Mouse (Mus musculus) splenic B cell, adult 2 months (primary cell): ENCODE data around the gene Meltf.

Experiments used
- DNase-seq: peaks from one replicate; pipeline ENCODE4 v3.0.0-alpha.2; 2011; ENCODE audit warnings: low read depth, low spot score
- H3K27me3 ChIP-seq: 2 replicates; pipeline ENCODE4 v1.6.1; 2012; ENCODE audit warnings: mild to moderate bottlenecking, low read length, moderate library complexity, mixed read lengths; ENCODE audit not compliant: control insufficient read depth, poor library complexity, insufficient read depth, severe bottlenecking
- H3K36me3 ChIP-seq: 2 replicates; pipeline ENCODE4 v1.6.1; 2012; ENCODE audit warnings: mild to moderate bottlenecking, low read length, moderate library complexity, mixed read lengths; ENCODE audit not compliant: control insufficient read depth, poor library complexity, insufficient read depth, severe bottlenecking

Meltf gene

DNA sequence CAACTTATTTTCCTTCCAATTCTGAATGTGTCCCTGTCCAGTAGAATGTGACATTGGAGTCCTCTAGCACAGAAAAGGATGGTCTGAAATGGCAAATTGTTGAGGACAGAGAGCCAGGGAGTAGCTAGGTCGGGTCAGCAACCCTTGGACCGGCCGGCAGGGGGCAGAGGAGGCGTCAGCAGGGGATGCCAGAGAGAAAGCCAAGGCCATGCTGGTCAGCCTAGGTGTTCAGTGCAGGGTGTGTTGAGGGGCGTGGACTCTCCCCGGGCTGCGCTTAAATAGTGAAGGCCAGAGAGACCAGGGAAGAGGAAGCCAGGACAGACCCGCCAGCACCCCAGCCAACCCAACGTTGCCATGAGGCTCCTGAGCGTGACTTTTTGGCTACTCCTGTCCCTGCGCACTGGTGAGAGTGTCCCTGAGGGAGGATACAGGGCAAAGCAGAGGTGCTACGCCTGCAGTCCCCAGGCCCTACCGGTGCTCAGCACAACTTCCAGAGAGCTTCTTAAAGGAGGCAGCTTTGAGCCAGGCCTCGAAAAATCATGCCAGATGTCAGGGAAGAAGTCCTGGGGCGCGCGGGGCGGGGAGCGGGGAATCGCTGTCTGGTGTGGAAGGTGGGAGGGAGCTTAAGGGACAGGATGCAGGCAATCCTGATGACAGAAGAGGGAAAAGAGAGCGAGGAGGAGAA, at the start of gene Meltf:
TSS of gene Meltf (plus strand) at position 238 of the 685 bp plus-strand sequence.
- Histone ChIP-seq H3K27me3 (no peaks in the 10 kb centered on the region), H3K36me3 (no peaks in the 10 kb centered on the region)
- DNase-seq, result peak; percentile 61

DNA sequence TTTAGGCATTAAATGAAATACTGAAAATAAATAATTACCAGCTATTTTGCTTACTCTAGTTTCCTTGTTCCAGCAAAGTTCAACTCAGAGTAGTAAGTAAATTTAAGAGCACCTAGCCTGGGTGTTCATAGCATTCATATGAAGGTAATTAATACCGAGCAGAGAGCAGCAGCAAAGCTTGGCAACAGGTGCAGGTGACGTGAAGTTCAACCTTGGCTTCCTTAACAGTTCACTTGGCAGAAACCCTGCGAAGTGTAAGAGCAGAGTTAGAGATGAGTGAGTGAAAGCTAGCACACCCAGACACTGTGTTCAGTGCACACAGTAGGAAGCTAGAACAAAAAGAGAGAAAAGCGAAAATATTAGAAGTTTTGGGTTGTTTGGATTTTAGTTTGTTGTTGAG, 47.9 kb upstream of the Meltf start:
- Histone ChIP-seq H3K27me3 (no peaks in the 10 kb centered on the region), H3K36me3 (no peaks in the 10 kb centered on the region)
- no peak for DNase-seq

- no peak for DNase-seq
- Histone ChIP-seq H3K36me3 (no peaks in the 10 kb centered on the region), H3K27me3 (no peaks in the 10 kb centered on the region)
Measured at GRCm38 (mm10) chr16:31832630-31833422, 45.8 kb upstream of the Meltf start.

- Histone ChIP-seq H3K27me3 (no peaks in the 10 kb centered on the region), H3K36me3 (no peaks in the 10 kb centered on the region)
- DNase-seq, result no peak
Measured at GRCm38 (mm10) chr16:31834011-31834584, 44.5 kb upstream of the Meltf start.

- H3K36me3 ChIP-seq, result no peaks in the 10 kb centered on the region
- DNase-seq, result no peak
- H3K27me3 ChIP-seq, result no peaks in the 10 kb centered on the region
Measured at GRCm38 (mm10) chr16:31834662-31835318, 43.8 kb upstream of the Meltf start.

DNA sequence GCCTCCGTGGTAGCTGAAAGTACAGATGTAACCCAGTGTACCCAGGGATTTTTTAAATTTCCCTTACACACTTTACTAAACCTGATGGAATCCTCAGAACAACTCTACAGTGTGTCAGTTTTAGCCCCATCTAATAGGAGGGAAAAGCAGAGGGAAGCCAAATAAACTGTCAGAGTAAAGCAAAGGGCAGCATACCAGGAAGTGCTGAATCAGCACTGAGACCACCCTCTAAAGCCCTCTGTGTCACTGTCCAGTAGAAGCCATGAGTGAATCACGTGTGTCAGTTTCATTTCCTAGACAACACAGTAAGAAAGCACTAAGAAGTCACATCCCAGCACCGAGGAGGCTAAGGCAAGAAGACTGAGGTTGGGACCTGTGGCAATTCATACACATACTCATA, 41.2 kb upstream of the Meltf start:
- no peaks in the 10 kb centered on the region for H3K27me3 ChIP-seq
- no peak for DNase-seq
- no peaks in the 10 kb centered on the region for H3K36me3 ChIP-seq

DNA sequence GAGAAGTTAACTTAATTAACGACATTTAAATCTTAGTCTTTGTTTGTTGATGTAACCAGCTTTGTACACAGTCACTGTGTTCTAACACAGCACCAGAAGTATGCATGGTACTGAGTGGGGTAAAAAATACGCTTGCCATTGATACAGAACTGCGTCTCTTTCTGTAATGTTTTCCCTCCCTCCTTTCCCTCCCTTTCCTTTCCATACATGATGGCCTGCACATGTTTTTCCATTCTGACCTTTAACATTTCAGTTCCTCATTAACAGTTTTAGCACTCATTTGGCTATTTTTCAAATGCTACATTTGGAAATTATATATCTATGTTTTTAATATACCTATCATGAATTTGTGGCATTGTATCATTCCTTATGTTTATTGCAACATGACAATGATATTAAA, 34.4 kb upstream of the Meltf start:
- no peaks in the 10 kb centered on the region; the same call in 1 of the 2 replicates for H3K27me3 ChIP-seq
- 0 out of 2 replicates have a peak, but pooled peaks cover 3% of the 10 kb centered on the region for H3K36me3 ChIP-seq
- no peak for DNase-seq

- Histone ChIP-seq H3K36me3 (0 out of 2 replicates have a peak, but pooled peaks cover 3% of the 10 kb centered on the region), H3K27me3 (no peaks in the 10 kb centered on the region; the same call in 1 of the 2 replicates)
- no peak for DNase-seq
Measured at GRCm38 (mm10) chr16:31846763-31847162, 31.8 kb upstream of the Meltf start.

GRCm38 (mm10) chr16:31863920-31864319, 14.7 kb upstream of the Meltf start:
- Histone ChIP-seq H3K27me3 (no peaks in the 10 kb centered on the region), H3K36me3 (peaks cover 8% of the 10 kb centered on the region)
- DNase-seq, result no peak

GRCm38 (mm10) chr16:31865242-31865641, 13.4 kb upstream of the Meltf start:
- Histone ChIP-seq H3K27me3 (no peaks in the 10 kb centered on the region), H3K36me3 (peaks cover 8% of the 10 kb centered on the region)
- no peak for DNase-seq

DNA sequence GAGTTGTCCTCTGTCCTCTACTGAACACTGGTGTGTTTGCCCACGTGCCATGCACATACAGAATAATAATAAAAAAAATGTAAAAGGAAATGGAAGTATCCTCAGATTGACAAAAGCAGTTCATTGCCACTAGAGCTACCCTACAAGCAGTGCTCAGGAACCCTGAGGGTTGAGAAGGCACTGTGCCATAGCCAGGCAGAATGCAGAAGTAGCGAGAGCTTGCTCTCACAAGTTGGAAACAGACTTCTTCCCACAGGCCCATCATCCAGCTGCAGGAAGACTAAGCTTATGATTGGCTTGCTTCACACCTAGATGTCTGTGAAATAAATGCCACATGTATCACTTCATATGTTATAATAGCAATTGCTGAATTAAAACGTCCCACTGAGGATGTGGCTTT, 11.7 kb upstream of the Meltf start:
- Histone ChIP-seq H3K36me3 (peaks cover 10% of the 10 kb centered on the region), H3K27me3 (no peaks in the 10 kb centered on the region)
- no peak for DNase-seq

DNA sequence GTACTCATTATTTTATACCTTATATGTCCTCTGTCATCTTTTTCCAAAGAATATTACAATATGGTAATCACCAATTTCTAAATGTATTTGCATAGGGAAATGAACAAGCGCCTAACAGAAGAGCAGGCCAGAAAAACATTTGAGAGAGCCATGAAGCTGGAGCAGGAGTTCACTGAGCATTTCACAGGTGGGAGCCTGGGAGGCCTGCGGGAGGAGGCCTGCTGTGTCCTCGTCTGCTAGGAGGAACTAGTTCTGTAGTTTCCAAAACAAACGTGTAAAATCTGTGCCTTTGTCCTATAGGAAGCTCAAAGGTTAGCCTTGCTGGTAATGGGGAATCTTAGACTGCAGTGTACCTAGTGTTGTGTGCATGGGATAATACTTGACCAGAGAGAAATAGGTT, 10.9 kb upstream of the Meltf start:
- Histone ChIP-seq H3K27me3 (no peaks in the 10 kb centered on the region), H3K36me3 (peaks cover 12% of the 10 kb centered on the region)
- no peak for DNase-seq

GRCm38 (mm10) chr16:31873721-31874120, 4.9 kb upstream of the Meltf start:
- 0 out of 2 replicates have a peak, but pooled peaks cover 4% of the 10 kb centered on the region for H3K36me3 ChIP-seq
- H3K27me3 ChIP-seq, result no peaks in the 10 kb centered on the region
- no peak for DNase-seq

- Histone ChIP-seq H3K27me3 (no peaks in the 10 kb centered on the region), H3K36me3 (0 out of 2 replicates have a peak, but pooled peaks cover 4% of the 10 kb centered on the region)
- no peak for DNase-seq
Measured at GRCm38 (mm10) chr16:31875391-31875790, 3.2 kb upstream of the Meltf start.
